Mouse (Mus musculus): ENCODE measurements at regions not wholly inside any gene's neighbourhood (a gene's known extent, or its start where the extent isn't known, plus 50 kb on each side); places are given as distances from the start of the nearest gene placed in this dataset.

DNA sequence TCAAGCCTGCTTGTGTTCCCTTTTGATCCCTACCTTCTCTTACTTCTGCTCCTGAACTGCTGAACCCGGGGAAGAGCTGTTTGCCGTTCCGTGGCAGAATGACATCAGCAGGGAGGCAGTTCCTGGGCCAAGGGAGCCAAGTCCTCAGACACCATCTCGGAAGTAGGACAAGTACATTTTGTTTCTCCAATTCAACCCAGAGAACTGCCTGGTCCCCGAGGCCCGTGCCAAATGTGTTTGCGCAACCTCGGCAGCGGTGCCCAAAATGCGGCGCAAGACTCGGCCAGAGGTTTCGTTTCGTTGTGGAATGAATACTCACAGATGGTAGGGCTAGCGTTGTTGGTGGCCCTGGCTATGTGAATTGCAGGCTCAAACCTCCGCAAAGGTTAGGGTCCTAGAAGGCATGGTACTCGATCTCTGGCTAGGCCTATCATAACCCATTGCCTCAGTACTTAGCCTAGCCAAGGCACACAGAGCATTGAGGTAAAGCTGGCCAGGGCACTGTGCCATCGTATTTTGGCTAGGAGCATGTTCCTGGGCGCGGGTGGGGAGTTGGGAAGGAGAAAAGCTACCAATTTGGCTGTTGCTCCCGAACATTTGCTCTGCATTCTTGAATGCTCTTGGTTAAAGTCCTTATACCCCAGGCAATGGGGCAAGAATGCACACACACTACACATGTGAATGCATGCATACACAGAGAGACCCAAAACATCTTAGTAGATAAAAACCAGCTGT lies 333.0 kb downstream of the Foxo1 start:
- H3K27me3 ChIP-seq (replicated peaks; ENCODE audit: control insufficient read depth, insufficient read depth, low read length): no peaks in the 10 kb centered on the region

DNA sequence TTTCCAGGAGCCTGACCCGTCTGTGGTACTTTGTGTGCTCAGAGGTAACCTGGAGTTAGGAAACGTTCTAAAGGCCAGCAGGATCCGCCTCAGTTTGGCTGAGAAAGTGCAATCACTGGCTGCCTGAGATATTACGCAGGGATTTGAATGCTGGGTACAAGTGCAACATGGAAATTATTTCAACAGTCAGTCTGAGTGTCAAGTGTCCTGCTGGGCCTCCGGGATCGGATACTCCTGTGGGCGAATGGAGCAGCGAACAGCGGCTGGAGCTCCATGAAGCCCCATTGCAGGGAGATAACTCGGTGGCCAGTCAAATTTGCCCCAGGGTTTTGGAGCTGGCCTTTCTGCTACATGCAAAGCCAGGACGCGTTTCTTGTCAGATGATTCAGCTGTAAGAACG lies 332.4 kb downstream of the Foxo1 start:
- no peak overlapping the region for H3K4me3 ChIP-seq (ENCODE audit: low read depth, low read length)
- no peaks in the 10 kb centered on the region for H3K36me3 ChIP-seq (ENCODE audit: control insufficient read depth, insufficient read depth)
- 92% methylated on average over 13 of the region's 13 CpGs for WGBS
- no peak for ATAC-seq
- H3K9me3 ChIP-seq (ENCODE audit: control insufficient read depth): no peaks in the 10 kb centered on the region
- no peaks in the 10 kb centered on the region for H3K27me3 ChIP-seq (replicated peaks; ENCODE audit: control insufficient read depth, insufficient read depth, low read length)
- no peak overlapping the region for H3K9ac ChIP-seq (ENCODE audit: low read depth, low read length)
- no peak overlapping the region for H3K27ac ChIP-seq (ENCODE audit: low read depth, low read length)
- H3K4me1 ChIP-seq (replicated peaks; ENCODE audit: control insufficient read depth, insufficient read depth, low read length): no peaks in the 10 kb centered on the region
- TF ChIP-seq CTCF (IDR thresholded peaks at IDR 0.05; ENCODE audit: low read depth): no peak
- no peak overlapping the region for H3K4me2 ChIP-seq (replicated peaks; ENCODE audit: low read depth)

More for the DNA sequence above, 333.0 kb downstream of the Foxo1 start:
- Histone ChIP-seq H3K4me2 (replicated peaks; ENCODE audit: low read depth) (no peak overlapping the region), H3K4me3 (ENCODE audit: low read depth, low read length) (no peak overlapping the region), H3K36me3 (ENCODE audit: control insufficient read depth, insufficient read depth) (no peaks in the 10 kb centered on the region), H3K9ac (ENCODE audit: low read depth, low read length) (no peak overlapping the region), H3K27ac (ENCODE audit: low read depth, low read length) (no peak overlapping the region), H3K4me1 (replicated peaks; ENCODE audit: control insufficient read depth, insufficient read depth, low read length) (no peaks in the 10 kb centered on the region), H3K9me3 (ENCODE audit: control insufficient read depth) (no peaks in the 10 kb centered on the region)
- no peak for ATAC-seq
- 88% methylated on average over 21 of the region's 21 CpGs for WGBS
- no peak for TF ChIP-seq CTCF (IDR thresholded peaks at IDR 0.05; ENCODE audit: low read depth)

DNA sequence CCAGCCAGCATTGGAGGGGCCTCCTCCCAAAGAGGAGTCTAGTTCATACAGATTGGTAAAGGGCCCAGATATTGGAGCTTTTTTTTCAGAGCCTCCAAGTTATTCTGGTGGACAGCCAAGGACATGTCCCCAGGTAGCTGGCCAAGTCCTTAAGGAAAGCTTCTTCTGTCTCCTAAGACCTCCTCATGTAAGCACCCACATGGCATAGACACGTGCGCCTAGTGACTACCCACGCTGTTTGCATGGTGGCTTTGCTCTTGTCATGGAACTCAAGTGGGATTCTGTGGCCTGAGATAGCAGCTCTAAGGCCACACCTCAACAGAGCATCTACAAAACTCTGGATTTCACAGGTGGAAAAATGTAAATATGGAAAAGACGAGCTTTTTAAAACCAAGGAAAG lies 332.0 kb downstream of the Foxo1 start:
- 91% methylated on average over 4 of the region's 4 CpGs for WGBS
- H3K4me1 ChIP-seq (replicated peaks; ENCODE audit: control insufficient read depth, insufficient read depth, low read length): no peaks in the 10 kb centered on the region
- H3K27ac ChIP-seq (ENCODE audit: low read depth, low read length): no peak overlapping the region
- no peaks in the 10 kb centered on the region for H3K27me3 ChIP-seq (replicated peaks; ENCODE audit: control insufficient read depth, insufficient read depth, low read length)
- H3K9me3 ChIP-seq (ENCODE audit: control insufficient read depth): no peaks in the 10 kb centered on the region
- ATAC-seq: no peak
- H3K9ac ChIP-seq (ENCODE audit: low read depth, low read length): no peak overlapping the region
- TF ChIP-seq CTCF (IDR thresholded peaks at IDR 0.05; ENCODE audit: low read depth): no peak
- H3K36me3 ChIP-seq (ENCODE audit: control insufficient read depth, insufficient read depth): no peaks in the 10 kb centered on the region
- H3K4me2 ChIP-seq (replicated peaks; ENCODE audit: low read depth): no peak overlapping the region
- no peak overlapping the region for H3K4me3 ChIP-seq (ENCODE audit: low read depth, low read length)

DNA sequence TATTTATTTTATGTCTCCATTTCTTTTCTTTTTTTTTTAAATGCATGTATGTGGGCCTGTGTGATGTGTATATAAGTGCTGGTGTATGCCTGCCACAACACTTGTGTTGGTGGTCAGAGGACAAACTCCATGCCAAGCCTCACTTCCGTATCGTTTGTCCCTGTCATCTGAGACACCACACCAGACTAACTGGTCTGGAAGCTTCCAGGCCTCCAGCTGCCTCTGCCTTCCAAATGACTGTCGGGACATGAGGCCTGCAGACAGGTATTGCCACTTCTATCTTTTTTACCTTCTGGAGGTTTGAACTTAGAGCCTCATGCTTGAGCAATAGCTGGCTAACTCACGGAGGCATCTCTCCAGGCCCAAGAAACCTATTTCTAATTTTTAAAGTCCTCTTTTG lies 318.3 kb downstream of the Foxo1 start:
- no peak overlapping the region for H3K4me3 ChIP-seq (ENCODE audit: low read depth, low read length)
- H3K9ac ChIP-seq (ENCODE audit: low read depth, low read length): no peak overlapping the region
- no peaks in the 10 kb centered on the region for H3K9me3 ChIP-seq (ENCODE audit: control insufficient read depth)
- TF ChIP-seq CTCF (IDR thresholded peaks at IDR 0.05; ENCODE audit: low read depth): no peak
- no peaks in the 10 kb centered on the region for H3K36me3 ChIP-seq (ENCODE audit: control insufficient read depth, insufficient read depth)
- H3K4me1 ChIP-seq (replicated peaks; ENCODE audit: control insufficient read depth, insufficient read depth, low read length): no peaks in the 10 kb centered on the region
- H3K27me3 ChIP-seq (replicated peaks; ENCODE audit: control insufficient read depth, insufficient read depth, low read length): no peaks in the 10 kb centered on the region
- WGBS: 84% methylated on average over 4 of the region's 4 CpGs
- H3K27ac ChIP-seq (ENCODE audit: low read depth, low read length): no peak overlapping the region
- H3K4me2 ChIP-seq (replicated peaks; ENCODE audit: low read depth): no peak overlapping the region
- no peak for ATAC-seq

DNA sequence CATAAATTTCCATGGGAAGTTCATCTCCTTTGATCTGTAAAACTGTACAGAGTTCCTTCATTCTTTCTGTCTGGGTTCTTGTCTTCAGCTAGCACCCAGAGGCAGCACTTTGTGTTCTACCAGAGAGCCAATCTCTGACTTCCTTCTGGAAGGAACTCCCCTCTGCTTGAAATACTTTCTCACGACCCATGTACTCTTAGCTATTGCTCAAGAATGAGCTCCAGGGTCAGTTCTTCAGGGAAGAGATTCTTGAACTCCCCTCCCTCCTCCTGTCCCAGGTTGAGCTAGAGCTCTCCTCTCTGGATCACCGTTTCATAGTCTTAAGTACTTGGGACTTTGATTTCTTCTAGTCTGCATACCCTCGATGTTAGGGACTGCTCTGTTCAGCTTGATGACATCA lies 311.8 kb downstream of the Foxo1 start:
- Histone ChIP-seq H3K4me2 (replicated peaks; ENCODE audit: low read depth) (no peak overlapping the region), H3K36me3 (ENCODE audit: control insufficient read depth, insufficient read depth) (no peaks in the 10 kb centered on the region), H3K9me3 (ENCODE audit: control insufficient read depth) (no peaks in the 10 kb centered on the region), H3K27ac (ENCODE audit: low read depth, low read length) (no peak overlapping the region), H3K4me1 (replicated peaks; ENCODE audit: control insufficient read depth, insufficient read depth, low read length) (no peaks in the 10 kb centered on the region), H3K27me3 (replicated peaks; ENCODE audit: control insufficient read depth, insufficient read depth, low read length) (no peaks in the 10 kb centered on the region), H3K9ac (ENCODE audit: low read depth, low read length) (no peak overlapping the region), H3K4me3 (ENCODE audit: low read depth, low read length) (no peak overlapping the region)
- WGBS: 56% methylated on average over 3 of the region's 3 CpGs
- no peak for ATAC-seq
- no peak for TF ChIP-seq CTCF (IDR thresholded peaks at IDR 0.05; ENCODE audit: low read depth)

DNA sequence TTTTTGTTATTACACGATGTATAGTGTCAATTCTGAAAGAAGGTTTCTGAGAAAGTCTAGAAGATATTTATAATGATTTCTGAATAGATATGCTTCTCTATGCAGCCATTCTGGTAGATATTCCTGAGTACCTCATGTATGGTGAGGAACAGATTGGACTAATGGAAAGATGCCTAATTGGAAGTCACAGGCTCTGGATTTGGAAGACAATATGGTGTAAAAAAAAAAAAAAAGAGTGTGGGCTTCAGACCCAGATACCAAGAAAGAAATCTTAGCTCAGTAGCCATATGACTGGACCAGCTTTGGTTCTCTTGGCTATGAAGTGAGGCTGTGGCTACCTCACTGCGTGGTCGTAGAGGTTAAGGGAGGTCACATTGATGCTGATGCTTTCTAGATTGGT lies 311.0 kb downstream of the Foxo1 start:
- no peak for ATAC-seq
- no peaks in the 10 kb centered on the region for H3K36me3 ChIP-seq (ENCODE audit: control insufficient read depth, insufficient read depth)
- H3K27me3 ChIP-seq (replicated peaks; ENCODE audit: control insufficient read depth, insufficient read depth, low read length): no peaks in the 10 kb centered on the region
- H3K27ac ChIP-seq (ENCODE audit: low read depth, low read length): no peak overlapping the region
- H3K4me1 ChIP-seq (replicated peaks; ENCODE audit: control insufficient read depth, insufficient read depth, low read length): no peaks in the 10 kb centered on the region
- no peaks in the 10 kb centered on the region for H3K9me3 ChIP-seq (ENCODE audit: control insufficient read depth)
- no peak overlapping the region for H3K4me2 ChIP-seq (replicated peaks; ENCODE audit: low read depth)
- H3K4me3 ChIP-seq (ENCODE audit: low read depth, low read length): no peak overlapping the region
- TF ChIP-seq CTCF (IDR thresholded peaks at IDR 0.05; ENCODE audit: low read depth): no peak
- 95% methylated on average over 3 of the region's 3 CpGs for WGBS
- no peak overlapping the region for H3K9ac ChIP-seq (ENCODE audit: low read depth, low read length)
